Mouse (Mus musculus) ZHBTc4 (cell line): ENCODE measurements at regions not wholly inside any gene's neighbourhood (a gene's known extent, or its start where the extent isn't known, plus 50 kb on each side); places are given as distances from the start of the nearest gene placed in this dataset.

Experiments
- DNase-seq: peaks from one replicate; pipeline ENCODE4 v3.0.0-alpha.2; 2011; ENCODE audit warnings: low read depth, low spot score

DNA sequence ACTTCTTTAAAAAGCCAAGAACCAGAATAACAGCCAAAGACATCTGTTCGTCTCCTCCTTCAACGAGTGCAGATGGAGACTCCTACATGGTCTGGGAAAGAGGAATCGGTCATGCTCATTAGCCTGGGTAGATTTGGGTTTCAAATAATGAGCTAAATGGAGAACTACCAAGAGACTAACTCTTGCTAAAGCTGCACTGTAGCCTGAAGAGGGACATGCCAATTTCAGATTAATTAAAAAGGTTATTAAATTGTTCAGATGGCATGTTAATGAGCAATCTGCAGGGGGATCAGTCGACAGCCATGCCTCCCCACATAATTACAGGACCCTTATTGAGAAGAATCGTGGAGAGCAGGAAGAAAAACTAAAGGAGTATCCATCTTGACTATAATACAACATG is 386.1 kb downstream of the Nedd1 start:
- DNase-seq: no peak

DNA sequence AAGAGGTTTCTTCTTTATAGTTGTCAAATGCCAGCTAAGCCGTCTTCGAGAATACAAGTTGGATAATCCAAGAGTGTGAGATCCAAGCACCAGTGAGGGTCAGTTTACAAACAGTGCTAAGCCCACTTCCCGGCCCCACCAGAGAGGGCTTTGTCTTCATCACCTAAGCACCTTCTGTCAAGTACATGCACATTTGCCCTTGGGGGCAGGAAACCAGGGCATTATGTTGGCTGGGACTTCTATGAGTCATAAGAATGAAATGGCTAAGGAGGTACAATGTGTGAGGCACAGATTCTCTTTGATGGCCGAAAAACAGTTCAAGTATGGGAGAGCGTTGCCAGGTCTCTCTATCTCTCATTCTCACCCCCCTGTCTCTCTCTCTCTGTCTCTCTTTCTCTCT is 387.1 kb downstream of the Nedd1 start:
- no peak for DNase-seq

DNA sequence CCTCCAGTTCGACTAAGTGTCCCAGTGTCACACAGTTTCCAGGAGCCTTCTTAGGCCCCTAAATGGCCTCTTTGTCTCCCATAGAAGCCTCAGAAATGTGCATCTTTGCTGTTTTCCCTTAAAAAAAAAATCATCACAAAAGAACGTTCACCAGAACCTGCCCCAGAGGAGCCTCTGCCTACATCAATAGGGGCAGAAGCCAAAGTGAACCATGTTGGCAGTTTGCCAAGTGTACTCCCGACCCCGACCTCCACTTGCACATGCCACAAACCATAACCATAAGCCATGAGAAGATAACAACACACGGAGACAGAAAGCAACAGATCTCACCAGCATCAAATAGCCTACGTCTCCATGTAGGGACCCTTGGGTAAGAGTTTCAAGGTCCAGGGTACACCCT is 388.4 kb downstream of the Nedd1 start:
- no peak for DNase-seq

DNA sequence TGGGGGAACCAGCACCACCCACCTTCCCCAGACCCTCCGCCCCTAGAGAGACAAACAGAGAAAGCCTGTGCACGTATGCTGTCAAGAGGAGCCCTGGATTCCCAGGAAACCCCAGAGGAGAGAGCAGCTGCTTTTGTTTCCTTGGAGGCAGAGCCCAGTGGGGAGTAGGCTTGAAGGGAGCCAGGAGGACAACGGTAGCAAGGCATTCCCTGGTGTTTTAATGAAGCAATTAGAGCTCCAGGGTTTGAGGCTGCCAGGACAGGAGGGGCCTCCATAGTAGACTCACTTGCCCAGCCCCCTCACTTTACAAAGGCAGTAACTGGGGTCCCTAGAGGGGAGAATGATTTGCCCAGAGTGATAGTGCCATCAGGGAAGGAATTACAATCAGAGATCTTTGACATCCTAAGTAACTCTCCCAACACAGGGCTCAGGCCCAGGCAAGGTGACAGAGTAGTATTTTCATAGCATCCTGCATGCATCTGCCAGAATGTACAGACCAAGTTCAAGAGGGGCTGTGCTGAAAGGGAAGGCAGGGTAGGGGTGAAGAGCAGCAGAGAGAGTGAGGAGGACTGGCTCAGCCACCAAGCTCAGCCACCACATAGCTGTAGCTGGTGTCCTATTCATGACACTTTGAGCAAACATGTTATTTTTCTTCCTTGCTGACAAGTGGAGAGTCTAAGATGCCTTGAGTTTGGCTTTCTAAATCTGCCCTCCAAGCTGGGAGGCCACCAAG is 389.0 kb downstream of the Nedd1 start:
- no peak for DNase-seq

DNA sequence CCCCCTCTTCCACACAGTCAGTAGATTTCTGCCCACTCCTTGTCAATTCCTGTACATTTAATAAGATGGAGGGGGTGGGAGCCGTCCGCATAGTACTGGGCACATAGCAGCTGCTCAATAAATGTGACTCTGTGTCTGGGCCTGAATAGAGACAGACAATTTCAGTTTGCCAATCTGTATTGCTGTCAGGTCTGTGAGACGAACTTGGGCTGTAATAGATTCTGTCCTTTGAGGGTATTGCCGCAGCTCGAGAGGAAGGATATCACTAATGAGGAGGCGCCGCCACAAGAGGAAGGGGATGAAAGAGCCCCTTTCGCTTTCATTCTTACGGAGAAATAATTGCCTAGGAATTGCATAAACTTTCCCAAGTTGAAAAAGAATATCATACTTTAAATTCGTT is 392.1 kb downstream of the Nedd1 start:
- DNase-seq: no peak

DNA sequence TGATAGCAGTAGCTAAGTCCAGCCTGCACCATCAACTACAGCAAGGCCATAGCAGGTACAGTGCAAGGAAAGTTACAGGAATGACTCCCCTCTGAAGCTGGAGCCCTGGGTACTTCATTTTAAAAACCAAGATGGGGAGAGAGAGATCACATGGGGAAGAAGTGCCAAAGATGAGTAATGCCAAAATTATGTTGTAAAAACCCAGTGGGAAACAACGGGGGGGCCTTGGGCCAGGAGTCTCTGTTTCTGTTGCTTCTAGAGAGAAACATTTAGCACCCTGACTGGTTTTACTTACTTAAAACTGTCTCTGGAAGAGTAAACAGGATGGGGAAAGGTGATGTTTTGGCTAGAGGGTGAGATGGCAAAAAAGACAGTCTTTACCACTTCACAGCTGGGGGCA is 392.6 kb downstream of the Nedd1 start:
- no peak for DNase-seq

DNA sequence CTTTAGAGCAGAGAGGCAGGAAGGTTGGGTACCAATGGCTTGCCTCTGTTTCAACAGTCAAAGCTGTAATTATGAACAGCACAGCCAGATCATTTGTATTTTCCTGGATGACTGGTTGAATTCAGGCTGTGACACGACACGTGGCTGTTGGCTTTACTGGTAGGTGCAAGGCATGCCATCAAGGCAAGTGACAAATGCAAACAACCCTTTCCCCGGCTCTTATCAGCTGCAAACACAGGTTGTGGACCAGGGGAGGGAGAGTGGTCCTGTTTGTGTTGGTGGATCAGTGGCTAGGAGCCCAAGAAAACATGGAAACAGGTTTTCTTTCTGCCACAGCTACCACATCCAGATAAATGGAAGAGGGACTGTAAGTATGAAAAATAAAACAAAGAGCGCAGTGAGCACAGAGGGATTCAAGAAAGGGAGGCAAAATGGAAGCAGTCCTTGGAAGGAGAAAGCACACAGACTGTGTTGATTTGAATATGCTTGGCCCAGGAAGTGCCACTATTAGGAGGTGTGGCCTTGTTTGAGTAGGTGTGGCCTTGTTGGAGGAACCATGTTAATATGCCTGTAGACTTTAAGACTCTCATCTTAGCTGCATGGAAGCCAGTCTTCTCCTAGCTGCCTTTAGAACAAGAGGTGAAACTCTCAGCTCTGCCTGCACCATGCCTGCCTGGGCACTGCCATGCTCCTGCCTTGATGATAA is 396.8 kb downstream of the Nedd1 start:
- DNase-seq: no peak

DNA sequence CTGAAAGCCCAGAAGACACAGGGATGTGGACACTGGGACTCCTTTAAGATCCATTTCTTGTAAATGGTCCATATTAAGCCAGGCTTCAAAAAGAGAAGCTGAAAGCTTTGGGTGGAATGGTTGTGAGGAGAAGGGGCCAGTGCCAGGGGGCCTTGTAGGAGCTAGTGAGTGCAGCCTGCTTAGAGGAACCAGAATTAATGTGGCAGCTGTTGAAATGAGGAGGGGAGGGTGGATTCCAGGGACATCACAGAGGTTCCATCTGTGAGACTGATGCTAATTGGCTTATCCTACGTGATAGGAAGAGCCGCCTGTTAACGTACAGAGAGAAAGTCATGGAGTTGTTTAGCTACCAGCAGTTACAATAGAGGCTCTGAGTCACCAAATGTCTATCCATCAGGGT is 407.6 kb downstream of the Nedd1 start:
- DNase-seq: no peak

DNA sequence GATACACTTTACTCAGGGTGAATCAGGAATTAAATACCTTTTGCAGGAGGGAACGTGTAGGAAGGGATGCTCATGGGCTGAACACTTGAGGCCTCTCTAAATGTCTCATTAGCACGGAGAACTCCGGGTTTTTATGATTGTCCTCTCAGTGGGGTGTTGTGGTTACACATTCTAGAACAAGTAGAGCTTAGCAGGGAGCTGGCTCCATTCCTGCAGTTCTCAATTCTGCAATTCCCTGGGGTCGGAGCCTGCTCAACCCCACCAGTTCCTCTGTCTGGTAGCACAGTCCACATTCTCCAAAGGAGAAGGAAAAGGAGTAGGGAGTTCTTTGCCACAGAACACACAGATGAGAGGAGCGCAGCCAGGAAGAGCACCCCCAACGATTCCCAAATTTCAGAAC is 409.9 kb downstream of the Nedd1 start:
- DNase-seq: no peak

DNA sequence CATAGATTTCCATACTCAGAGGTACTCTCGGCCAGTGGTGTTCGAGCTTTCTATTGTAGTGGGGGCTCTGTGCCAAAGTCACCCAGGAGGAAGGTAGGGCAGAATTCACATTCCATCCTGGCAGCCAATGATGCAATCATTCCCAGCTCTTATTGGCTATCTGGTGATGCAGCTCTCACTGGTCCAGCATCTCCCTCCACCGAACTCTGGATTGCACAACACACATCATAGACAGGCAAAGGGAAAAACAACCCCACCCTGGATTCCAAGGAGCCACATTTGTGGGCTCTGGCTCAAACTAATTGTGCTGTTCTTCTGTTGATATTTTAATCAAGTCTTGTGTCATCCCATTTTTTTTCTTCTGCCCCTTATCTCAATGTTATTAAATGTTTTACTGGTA is 413.6 kb downstream of the Nedd1 start:
- DNase-seq: no peak

DNA sequence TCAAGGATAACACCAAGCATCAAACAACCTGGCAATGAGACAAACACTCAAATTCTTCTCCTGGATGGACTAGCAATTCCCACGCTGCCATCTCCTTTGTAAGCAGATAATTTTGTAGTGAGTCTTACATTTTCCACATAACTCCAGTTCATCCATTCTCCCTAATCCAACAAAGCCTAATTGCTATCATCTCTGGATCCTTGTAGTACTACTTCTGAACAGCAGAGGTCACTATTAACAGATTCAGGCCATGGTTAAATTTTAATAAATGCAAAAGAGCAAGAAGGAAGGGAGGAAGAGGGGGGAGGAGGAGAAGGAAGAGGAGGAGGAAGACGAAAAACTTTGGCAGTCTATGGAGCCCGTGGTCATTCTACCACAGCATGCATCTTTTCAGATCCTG is 414.4 kb downstream of the Nedd1 start:
- DNase-seq: peak; percentile 16

DNA sequence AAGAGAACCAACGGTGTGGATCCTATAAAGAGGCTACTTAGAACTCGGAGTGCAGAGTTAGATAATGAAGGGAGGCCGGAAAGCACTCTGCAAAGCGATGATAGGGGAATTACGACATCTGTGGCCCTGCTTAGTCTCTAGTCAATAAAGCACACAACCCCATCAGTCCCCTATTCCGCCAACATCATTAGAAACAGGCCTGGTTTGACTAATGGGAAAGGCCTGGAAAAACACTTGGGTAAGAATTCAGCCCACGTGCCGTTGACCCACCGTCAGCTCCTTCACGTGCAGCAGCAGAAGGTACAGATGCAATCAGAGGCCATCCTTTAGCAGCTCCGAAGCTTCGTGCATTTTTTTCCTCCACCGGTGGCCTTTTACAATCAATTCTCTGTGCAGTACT is 423.5 kb downstream of the Nedd1 start:
- DNase-seq: no peak

DNA sequence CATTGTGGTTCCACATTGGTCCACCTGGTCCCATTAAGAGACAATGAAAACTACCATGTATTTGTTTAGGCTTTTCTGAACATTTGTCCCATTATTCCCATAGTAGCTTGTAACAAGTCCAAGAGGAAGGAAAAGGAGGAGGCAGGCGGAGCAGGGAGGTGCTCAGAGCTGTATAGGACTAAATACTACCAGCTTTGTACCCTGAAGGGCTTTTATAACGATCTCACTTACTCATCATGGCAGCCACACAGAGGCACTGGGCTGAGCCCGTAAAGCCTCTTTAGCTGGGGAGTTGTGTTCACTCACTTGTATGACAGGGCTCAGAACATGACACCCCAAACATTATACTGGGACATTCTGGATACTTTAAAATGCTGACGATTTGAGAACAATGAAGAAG is 425.4 kb downstream of the Nedd1 start:
- DNase-seq: peak; percentile 45

DNA sequence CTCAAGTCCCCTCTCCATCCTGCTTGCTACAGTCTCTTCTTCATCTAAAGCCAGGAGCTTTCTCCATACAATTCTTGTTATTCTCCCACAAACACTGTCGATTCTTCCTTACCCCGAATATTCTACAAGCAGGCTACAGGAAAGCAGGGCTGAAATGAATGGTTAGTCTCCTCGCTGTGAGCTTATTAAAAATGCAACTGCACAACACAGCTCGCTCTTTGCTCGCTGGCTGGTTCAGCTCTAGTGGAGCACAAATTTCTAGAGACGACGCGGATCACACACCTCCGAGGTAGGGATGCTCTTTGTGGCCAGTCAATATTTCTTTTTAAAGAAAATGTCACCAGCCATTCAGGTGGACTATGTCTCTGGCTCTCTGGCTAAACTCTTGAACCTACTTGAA is 425.9 kb downstream of the Nedd1 start:
- DNase-seq: no peak

DNA sequence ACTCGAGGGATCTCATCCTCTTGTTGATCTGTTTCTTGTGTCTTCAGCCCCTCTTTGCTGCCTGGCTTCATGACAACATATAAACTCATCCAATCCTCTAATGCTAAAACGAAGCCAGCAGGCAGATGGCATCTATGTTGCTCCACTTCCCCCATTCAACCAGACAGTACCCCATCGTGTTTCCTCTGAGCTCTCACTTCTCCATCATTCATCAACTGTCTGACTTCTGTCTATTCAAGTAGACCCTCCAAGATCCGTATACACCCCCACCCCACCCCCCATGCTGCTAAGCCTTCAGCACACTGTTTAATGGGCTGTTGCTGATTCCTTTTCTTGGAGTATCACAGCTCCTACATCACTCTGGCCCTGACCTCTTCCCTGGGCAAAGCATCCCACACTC is 429.0 kb downstream of the Nedd1 start:
- DNase-seq: no peak

DNA sequence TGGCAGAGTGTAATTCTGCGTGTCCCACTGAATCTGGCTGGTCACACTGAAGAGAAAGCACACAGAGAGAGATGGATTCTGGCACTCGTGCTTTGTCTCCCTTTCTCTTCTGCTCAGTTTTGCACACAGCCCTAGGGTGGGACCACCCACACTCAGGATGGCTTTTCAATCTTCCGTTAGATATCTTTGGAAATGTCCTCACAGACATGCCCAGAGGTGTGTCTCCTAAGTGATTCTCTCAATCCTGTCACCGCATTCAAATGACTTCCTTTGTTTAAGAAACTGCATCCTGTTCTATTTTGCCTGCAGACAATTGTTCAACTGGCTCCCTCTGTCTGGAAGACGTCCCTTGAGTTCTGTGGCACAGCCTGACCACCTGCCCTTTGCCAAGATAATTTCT is 433.0 kb downstream of the Nedd1 start:
- DNase-seq: peak; percentile 81

DNA sequence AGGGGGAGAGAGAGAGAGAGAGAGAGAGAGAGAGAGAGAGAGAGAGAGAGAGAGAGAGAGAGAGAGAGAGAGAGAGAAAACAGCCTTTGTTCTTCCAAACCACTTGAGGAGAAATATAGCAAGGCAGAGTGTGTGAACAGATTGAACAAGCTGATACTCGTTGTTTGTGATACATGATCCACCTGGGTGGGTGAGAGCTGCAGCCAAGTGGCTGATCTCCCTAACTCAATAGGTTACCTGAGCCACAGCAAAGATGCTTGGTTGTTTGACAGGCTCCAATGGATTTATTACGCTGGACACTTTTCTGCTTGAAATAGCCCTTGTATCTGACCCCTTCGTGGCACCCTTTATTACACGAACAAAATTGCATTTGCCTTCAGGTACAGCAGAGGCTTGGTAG is 438.0 kb downstream of the Nedd1 start:
- DNase-seq: no peak

DNA sequence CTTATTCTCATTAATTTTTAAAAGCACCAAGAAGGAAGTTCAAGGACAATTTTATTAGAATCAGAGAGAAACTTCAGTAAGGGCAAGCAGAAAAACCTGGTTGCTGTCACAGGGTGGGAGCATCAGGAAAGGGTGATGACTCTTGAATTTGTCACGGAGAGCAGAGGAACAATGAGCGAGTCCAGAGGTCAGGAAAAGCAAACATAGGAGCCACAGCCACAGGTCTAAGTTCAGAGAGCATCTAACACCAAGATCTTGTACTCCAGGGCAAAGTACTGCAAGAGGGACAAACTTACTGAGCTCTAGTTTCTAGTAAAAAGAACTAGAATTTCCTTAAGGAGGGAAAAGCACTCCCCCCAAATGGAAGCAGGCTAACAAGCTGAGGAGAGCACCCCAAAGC is 444.2 kb downstream of the Nedd1 start:
- DNase-seq: no peak

DNA sequence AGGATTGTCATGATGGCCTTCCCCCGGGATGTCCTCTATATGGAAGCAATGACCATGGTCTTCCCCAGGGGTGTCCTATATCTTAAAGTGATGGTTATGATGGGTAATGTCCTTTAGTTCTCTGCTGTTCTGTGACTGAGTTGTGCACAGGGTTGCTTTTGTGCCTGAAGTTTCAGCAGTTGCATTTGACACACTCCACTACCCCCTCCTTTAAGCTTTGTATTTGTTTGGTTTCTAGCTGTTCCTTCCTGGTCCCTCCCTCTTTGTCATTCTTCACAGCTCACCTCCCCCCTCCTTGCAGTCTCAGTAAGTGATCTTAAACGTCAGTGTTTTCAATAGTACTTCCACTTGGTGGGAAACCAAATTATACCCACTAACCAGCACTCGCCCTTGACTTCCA is 464.4 kb downstream of the Nedd1 start:
- DNase-seq: no peak

DNA sequence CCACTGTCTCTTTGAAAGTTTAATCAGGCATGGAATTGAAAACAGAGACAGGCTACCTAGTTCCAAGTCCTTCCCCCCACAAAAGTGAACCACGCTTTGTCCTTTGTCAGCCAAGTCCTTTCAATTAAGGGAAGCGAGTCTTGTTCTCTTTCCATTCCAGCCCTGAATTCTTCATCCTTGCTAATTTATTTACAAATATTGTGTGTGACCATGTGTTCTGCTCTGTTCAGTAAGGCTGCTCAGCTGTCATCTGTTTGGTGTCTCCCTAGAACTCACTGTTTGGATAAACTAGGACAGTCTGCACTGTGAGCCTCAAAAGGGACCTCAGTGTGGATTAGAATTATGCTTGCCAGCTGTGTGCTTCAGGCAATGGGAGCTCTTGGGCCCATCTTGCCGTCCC is 473.6 kb downstream of the Nedd1 start:
- DNase-seq: no peak

DNA sequence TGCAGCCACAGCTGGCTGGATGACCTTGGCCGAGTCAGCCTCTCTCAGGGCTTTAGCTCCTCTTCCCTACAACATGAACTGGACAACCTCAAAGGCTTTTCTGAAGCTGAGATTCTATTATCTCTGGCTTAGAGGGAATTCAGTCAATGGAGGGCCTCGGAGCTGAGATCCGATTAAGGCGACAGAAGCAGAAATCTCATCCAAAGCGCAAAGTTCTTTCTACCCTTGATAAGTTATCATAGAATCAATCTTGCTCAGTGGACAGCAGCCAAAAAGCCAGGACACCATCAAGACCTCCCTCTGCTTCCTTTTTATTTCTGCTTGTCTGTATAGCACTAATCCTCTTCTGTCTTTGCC is 474.8 kb downstream of the Nedd1 start:
- no peak for DNase-seq

DNA sequence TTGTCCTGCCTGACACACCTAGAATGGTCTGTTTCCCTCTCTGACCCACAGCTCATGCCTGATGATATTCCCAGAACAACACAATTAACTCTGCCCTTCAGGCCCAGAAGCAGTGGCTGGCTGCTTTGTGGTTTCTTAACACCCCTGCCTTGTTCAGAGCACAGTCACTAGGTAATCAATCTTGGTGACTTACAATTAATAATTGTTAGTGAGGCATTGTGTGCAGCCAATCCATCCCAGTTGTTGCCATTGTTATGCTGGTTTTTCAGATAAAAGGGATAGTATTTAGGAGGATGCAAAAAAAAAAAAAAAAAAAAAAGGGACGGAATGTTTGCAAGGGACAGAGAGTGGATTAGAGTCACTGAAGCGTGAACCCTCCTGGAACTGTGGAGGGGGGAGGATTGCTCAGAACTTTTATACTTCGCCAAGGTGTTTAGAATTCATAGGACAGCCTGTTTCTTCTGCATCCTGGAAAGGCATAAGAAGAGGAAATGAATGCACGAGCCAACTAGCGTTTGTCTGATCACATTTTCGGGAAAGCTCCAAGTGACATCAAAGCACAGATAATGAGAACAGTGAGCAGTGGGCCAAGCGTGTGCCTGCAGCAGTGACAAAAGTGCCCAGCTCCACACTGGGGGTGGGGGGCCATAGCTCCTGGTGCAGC is 475.3 kb downstream of the Nedd1 start:
- peak; percentile 16 for DNase-seq
